In genomic region chr2:119157836-119158235, GRCm38 (mm10) we compare ENCODE assay signal across 1 mouse cellular context.
TF ChIP-seq lines count a peak whose summit lies in the region.

No protein-coding gene starts in this region.

TF ChIP-seq in MEL, 35 proteins besides CTCF, POLR2A, EP300 and RAD21:
- TF ChIP-seq E2F4 (IDR thresholded peaks at IDR 0.05; ENCODE audit: borderline replicate concordance, low read depth, low read length) (no peak), ZNF384 (IDR thresholded peaks at IDR 0.05; ENCODE audit: low read depth, low read length) (no peak), USF1 (IDR thresholded peaks at IDR 0.05; ENCODE audit: low read depth, low read length) (no peak), USF2 (IDR thresholded peaks at IDR 0.05; ENCODE audit: borderline replicate concordance in 1 of 2, insufficient read depth in 1 of 2, low read depth in 1 of 2, low read length in 2 of 2) (no peak), ZKSCAN1 (IDR thresholded peaks at IDR 0.05; ENCODE audit: low read depth, low read length) (no peak), MYB (IDR thresholded peaks at IDR 0.05; ENCODE audit: low read depth, low read length) (no peak), JUND (IDR thresholded peaks at IDR 0.05; ENCODE audit: low read depth, low read length) (no peak), ZC3H11A (IDR thresholded peaks at IDR 0.05; ENCODE audit: low read depth, low read length) (no peak), TAL1 (IDR thresholded peaks at IDR 0.05; ENCODE audit: low read length) (no peak)
